ENCODE assay signal across 34 mouse cellular contexts in the genomic region with DNA sequence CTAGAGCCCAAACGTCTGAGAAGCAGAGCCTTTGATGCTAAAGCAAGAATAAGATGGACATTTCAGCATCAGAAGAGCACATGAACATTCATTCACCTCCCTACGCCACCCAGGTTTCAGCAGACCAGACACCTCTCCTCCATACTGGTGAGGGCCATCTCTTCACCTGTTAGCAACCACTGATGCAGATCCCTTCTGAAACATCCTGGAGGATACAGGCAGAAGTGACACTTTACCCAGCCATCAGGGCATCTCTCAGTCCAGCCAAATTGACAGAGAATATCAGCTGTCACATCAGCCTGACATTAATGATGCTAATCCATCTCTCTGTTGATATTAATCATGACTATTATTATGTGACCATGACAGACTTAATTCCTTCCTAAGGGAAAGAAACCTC. TPM values are rescaled to one million over a fixed set of nuclear protein-coding genes. Genes with fewer than 3 reads are reported as not detected.
"Had no signal": no experiment of that assay in that cellular context is flagged by ENCODE, and none has a peak within 500 bp of the region (broad histone marks: within the 10 kb centered on the region; RNA-seq: fewer than 3 reads in every experiment).

No protein-coding gene starts in this region.

- H3K9me3 ChIP-seq: heart, embryonic 12.5 days; heart, embryonic 13.5 days; heart, embryonic 15.5 days; hindbrain, embryonic 10.5 days; hindbrain, embryonic 12.5 days; hindbrain, embryonic 13.5 days; hindbrain, embryonic 15.5 days; kidney, embryonic 15.5 days had no signal

- H3K27me3 ChIP-seq: heart, embryonic 12.5 days; heart, embryonic 13.5 days; heart, embryonic 15.5 days; hindbrain, embryonic 12.5 days; hindbrain, embryonic 13.5 days; hindbrain, embryonic 15.5 days; kidney, embryonic 15.5 days had no signal

- H3K27ac ChIP-seq: heart, adult 2 months; heart, embryonic 13.5 days; heart, embryonic 15.5 days; hindbrain, embryonic 10.5 days; hindbrain, embryonic 12.5 days; hindbrain, embryonic 13.5 days; hindbrain, embryonic 14.5 days; hindbrain, embryonic 15.5 days; hindbrain, postnatal 0 days; kidney, embryonic 15.5 days; kidney, postnatal 0 days; layer of hippocampus, adult 2 months had no signal

- H3K4me3 ChIP-seq: heart, adult 2 months; heart, embryonic 12.5 days; heart, embryonic 13.5 days; heart, embryonic 15.5 days; hindbrain, embryonic 10.5 days; hindbrain, embryonic 12.5 days; hindbrain, embryonic 13.5 days; hindbrain, embryonic 15.5 days; kidney, embryonic 15.5 days; layer of hippocampus, adult 2 months had no signal

- DNase-seq: heart, adult 2 months; heart, postnatal 10 days; heart, postnatal 14 days; heart, postnatal 36 days; heart, postnatal 4 days; kidney, adult 11 months; kidney, adult 18-20 months; kidney, adult 2 months; kidney, adult 8-10 months; kidney, adult 9 months; kidney, postnatal 10 days; kidney, postnatal 14 days; kidney, postnatal 25 days; kidney, postnatal 36 days; kidney, postnatal 4 days; layer of hippocampus, adult 9-11 months; layer of hippocampus, postnatal 36 days had no signal

- H3K9ac ChIP-seq: heart, embryonic 12.5 days; heart, embryonic 13.5 days; heart, embryonic 15.5 days; hindbrain, embryonic 12.5 days; hindbrain, embryonic 13.5 days; hindbrain, embryonic 14.5 days; hindbrain, embryonic 15.5 days; kidney, embryonic 15.5 days had no signal

- ATAC-seq: hindbrain, embryonic 16.5 days; hindbrain, postnatal 0 days; inflammation-experienced regulatory T-cells, adult 6 months; intestine, embryonic 16.5 days; intestine, postnatal 0 days had no signal

- H3K36me3 ChIP-seq: heart, embryonic 12.5 days; heart, embryonic 13.5 days; heart, embryonic 15.5 days; hindbrain, embryonic 10.5 days; hindbrain, embryonic 12.5 days; hindbrain, embryonic 13.5 days; hindbrain, embryonic 15.5 days; kidney, embryonic 15.5 days had no signal

- H3K4me2 ChIP-seq: heart, embryonic 11.5 days; heart, embryonic 12.5 days; heart, embryonic 13.5 days; heart, embryonic 15.5 days; hindbrain, embryonic 12.5 days; hindbrain, embryonic 13.5 days; hindbrain, embryonic 14.5 days; hindbrain, embryonic 15.5 days; kidney, embryonic 15.5 days had no signal

- H3K4me1 ChIP-seq: heart, embryonic 12.5 days; heart, embryonic 13.5 days; heart, embryonic 15.5 days; hindbrain, embryonic 10.5 days; hindbrain, embryonic 12.5 days; kidney, embryonic 15.5 days had no signal

RNA-seq across cellular contexts. Expression of a gene that starts 47.6 kb away (rescaled TPM):
- polyA plus RNA-seq: inflammation-experienced regulatory T-cells, adult 6 months had no signal
